Mouse (Mus musculus): ENCODE measurements around the gene Ppp3ca.

Gene Ppp3ca

GRCm38 (mm10) chr3:136725311-136726156 is 55.6 kb downstream of the Ppp3ca start:
- DNase-seq (ENCODE audit: low spot score): peak; percentile 12

- no peak for DNase-seq (ENCODE audit: low spot score)
These were observed 58.0 kb downstream of the Ppp3ca start for GRCm38 (mm10) chr3:136727877-136728276.

- DNase-seq (ENCODE audit: low spot score): no peak
These were observed 60.1 kb downstream of the Ppp3ca start for GRCm38 (mm10) chr3:136729978-136730377.

- no peak for DNase-seq (ENCODE audit: low spot score)
These were observed 61.7 kb downstream of the Ppp3ca start for GRCm38 (mm10) chr3:136731579-136731978.

GRCm38 (mm10) chr3:136736021-136736420 is 66.1 kb downstream of the Ppp3ca start:
- DNase-seq (ENCODE audit: low spot score): no peak

GRCm38 (mm10) chr3:136736773-136737298 is 66.9 kb downstream of the Ppp3ca start:
- no peak for DNase-seq (ENCODE audit: low spot score)

GRCm38 (mm10) chr3:136738474-136738873 is 68.5 kb downstream of the Ppp3ca start:
- no peak for DNase-seq (ENCODE audit: low spot score)

GRCm38 (mm10) chr3:136738914-136739313 is 69.0 kb downstream of the Ppp3ca start:
- DNase-seq (ENCODE audit: low spot score): no peak

GRCm38 (mm10) chr3:136741659-136742058 is 71.7 kb downstream of the Ppp3ca start:
- DNase-seq (ENCODE audit: low spot score): no peak

- DNase-seq (ENCODE audit: low spot score): no peak
These were observed 72.5 kb downstream of the Ppp3ca start for GRCm38 (mm10) chr3:136742258-136743057.

- DNase-seq (ENCODE audit: low spot score): no peak
These were observed 74.5 kb downstream of the Ppp3ca start for GRCm38 (mm10) chr3:136744295-136744897.

GRCm38 (mm10) chr3:136745456-136745855 is 75.5 kb downstream of the Ppp3ca start:
- no peak for DNase-seq (ENCODE audit: low spot score)

GRCm38 (mm10) chr3:136748761-136749476 is 79.0 kb downstream of the Ppp3ca start:
- DNase-seq (ENCODE audit: low spot score): no peak

- no peak for DNase-seq (ENCODE audit: low spot score)
These were observed 79.5 kb downstream of the Ppp3ca start for GRCm38 (mm10) chr3:136749477-136749797.

- no peak for DNase-seq (ENCODE audit: low spot score)
These were observed 80.0 kb downstream of the Ppp3ca start for GRCm38 (mm10) chr3:136749951-136750350.

GRCm38 (mm10) chr3:136752126-136752716 is 82.3 kb downstream of the Ppp3ca start:
- DNase-seq (ENCODE audit: low spot score): no peak

GRCm38 (mm10) chr3:136756137-136756536 is 86.2 kb downstream of the Ppp3ca start:
- DNase-seq (ENCODE audit: low spot score): no peak

GRCm38 (mm10) chr3:136759446-136759845 is 89.5 kb downstream of the Ppp3ca start:
- DNase-seq (ENCODE audit: low spot score): no peak

GRCm38 (mm10) chr3:136761292-136761978 is 91.5 kb downstream of the Ppp3ca start:
- no peak for DNase-seq (ENCODE audit: low spot score)

- DNase-seq (ENCODE audit: low spot score): no peak
These were observed 92.0 kb downstream of the Ppp3ca start for GRCm38 (mm10) chr3:136761979-136762341.

GRCm38 (mm10) chr3:136763717-136764270 is 93.9 kb downstream of the Ppp3ca start:
- no peak for DNase-seq (ENCODE audit: low spot score)
